Mouse (Mus musculus): ENCODE measurements around the gene Eif2b3. TPM values are rescaled to one million over a fixed set of nuclear protein-coding genes. Genes with fewer than 3 reads are reported as not detected.

The Eif2b3 gene
- polyA plus RNA-seq, 1 experiment, result 6.1 TPM

DNA sequence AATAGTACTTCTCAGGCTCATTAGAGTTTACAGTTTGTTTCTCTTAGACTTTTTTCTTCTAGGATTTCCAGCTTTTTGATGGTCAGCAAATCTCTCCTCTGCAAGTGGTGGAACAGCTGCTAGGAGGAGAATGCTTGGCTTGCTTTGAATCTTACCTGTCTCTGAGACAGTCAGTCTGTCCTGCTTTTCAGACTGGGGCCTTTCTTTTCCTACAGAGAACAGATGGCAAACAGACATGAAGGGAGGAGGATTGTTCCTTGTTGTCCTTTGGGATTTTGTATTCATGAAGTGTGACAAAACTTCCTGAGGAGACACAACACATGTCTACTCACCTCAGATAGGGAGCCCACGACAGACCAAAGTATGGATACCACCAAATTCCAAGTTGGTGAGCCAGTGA, 21.6 kb downstream of the Eif2b3 start:
- no peaks in the 10 kb centered on the region for H3K36me3 ChIP-seq (ENCODE audit: control insufficient read depth, insufficient read depth, low read length)
- no peak for TF ChIP-seq CTCF (IDR thresholded peaks at IDR 0.05; ENCODE audit: borderline replicate concordance, control insufficient read depth, extremely low read depth, insufficient read depth, low read length, poor library complexity)
- no peak for TF ChIP-seq POLR2A (IDR thresholded peaks at IDR 0.05; ENCODE audit: control insufficient read depth, extremely low read depth, insufficient read depth, low read length, poor library complexity)
- 84% methylated on average over 1 of the region's 1 CpGs for WGBS
- no peak overlapping the region for H3K27ac ChIP-seq (ENCODE audit: control insufficient read depth, insufficient read depth, low read length)
- no peak overlapping the region for H3K4me3 ChIP-seq (ENCODE audit: control insufficient read depth, insufficient read depth, low read length)
- H3K4me1 ChIP-seq (replicated peaks; ENCODE audit: control insufficient read depth, insufficient read depth, low read length), result no peaks in the 10 kb centered on the region
- no peaks in the 10 kb centered on the region for H3K27me3 ChIP-seq (ENCODE audit: control insufficient read depth, insufficient read depth, low read length)
- DNase-seq, result no peak

DNA sequence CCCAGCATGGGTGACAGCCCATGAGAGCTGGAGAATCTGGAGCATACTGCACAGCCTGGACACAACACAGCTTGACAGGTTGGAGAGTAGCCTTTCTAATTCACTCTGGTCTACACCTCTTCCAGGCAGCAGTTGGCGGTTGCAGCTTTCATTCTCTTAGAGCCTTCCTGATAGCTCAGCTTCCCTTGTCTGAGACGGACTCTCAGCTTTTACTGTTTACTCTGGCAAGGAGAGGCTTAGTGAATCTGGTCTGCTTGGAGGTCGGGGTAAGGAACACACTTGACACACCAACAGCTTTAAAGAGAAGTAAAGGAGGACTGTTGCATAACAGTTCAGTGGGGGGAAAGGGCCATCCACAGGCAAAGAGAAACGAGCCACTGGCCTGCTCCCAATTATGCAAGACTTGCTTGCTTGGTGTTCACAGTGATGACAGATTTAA, 22.1 kb downstream of the Eif2b3 start:
- Histone ChIP-seq H3K36me3 (ENCODE audit: control insufficient read depth, insufficient read depth, low read length) (no peaks in the 10 kb centered on the region), H3K27ac (ENCODE audit: control insufficient read depth, insufficient read depth, low read length) (no peak overlapping the region), H3K4me1 (replicated peaks; ENCODE audit: control insufficient read depth, insufficient read depth, low read length) (no peaks in the 10 kb centered on the region), H3K4me3 (ENCODE audit: control insufficient read depth, insufficient read depth, low read length) (no peak overlapping the region), H3K27me3 (ENCODE audit: control insufficient read depth, insufficient read depth, low read length) (no peaks in the 10 kb centered on the region)
- WGBS, result 74% methylated on average over 4 of the region's 4 CpGs
- TF ChIP-seq CTCF (IDR thresholded peaks at IDR 0.05; ENCODE audit: borderline replicate concordance, control insufficient read depth, extremely low read depth, insufficient read depth, low read length, poor library complexity) (no peak), POLR2A (IDR thresholded peaks at IDR 0.05; ENCODE audit: control insufficient read depth, extremely low read depth, insufficient read depth, low read length, poor library complexity) (no peak)
- DNase-seq, result no peak

DNA sequence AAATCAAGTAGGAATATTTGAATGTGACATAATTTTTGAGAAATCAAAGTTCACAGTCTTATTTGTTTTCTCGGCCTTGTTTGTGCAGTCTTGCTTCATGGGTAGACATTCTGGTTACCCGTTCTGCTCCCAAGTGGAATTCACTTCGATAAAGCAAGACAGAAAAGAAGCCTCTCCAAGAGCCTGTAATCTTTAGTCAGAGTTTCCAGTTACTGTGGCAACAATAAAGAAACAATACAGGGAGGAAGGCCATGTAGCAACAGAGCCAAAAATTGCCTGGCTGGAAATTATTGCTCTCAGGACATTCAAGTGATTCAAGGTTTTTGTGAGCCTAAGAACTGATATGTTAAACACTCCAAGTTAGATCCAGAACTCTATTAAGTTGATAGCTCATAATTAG, 29.6 kb downstream of the Eif2b3 start:
- Histone ChIP-seq H3K4me1 (replicated peaks; ENCODE audit: control insufficient read depth, insufficient read depth, low read length) (no peaks in the 10 kb centered on the region), H3K27me3 (ENCODE audit: control insufficient read depth, insufficient read depth, low read length) (no peaks in the 10 kb centered on the region), H3K27ac (ENCODE audit: control insufficient read depth, insufficient read depth, low read length) (no peak overlapping the region), H3K36me3 (ENCODE audit: control insufficient read depth, insufficient read depth, low read length) (no peaks in the 10 kb centered on the region), H3K4me3 (ENCODE audit: control insufficient read depth, insufficient read depth, low read length) (no peak overlapping the region)
- no peak for DNase-seq
- no peak for TF ChIP-seq POLR2A (IDR thresholded peaks at IDR 0.05; ENCODE audit: control insufficient read depth, extremely low read depth, insufficient read depth, low read length, poor library complexity)
- no peak for TF ChIP-seq CTCF (IDR thresholded peaks at IDR 0.05; ENCODE audit: borderline replicate concordance, control insufficient read depth, extremely low read depth, insufficient read depth, low read length, poor library complexity)
- 85% methylated on average over 3 of the region's 3 CpGs for WGBS

DNA sequence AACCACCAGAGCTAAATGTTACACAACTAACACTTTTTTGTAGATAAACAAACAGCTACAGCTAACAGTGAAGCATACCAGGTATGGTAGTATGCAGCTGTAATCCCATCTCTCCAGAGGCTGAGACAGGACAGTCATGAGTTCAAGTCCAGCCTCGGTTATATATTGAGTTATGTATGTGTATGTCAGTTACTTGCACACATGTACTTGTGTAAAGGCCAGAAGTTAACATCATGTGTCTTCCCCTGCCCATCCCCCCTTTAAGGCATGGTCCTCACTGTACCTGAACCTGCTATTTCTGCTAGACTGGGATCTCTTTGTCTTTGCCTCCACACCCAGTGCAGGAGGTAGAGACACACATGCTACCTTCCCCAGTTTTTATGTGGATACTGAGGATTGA, 30.3 kb downstream of the Eif2b3 start:
- Histone ChIP-seq H3K36me3 (ENCODE audit: control insufficient read depth, insufficient read depth, low read length) (no peaks in the 10 kb centered on the region), H3K4me3 (ENCODE audit: control insufficient read depth, insufficient read depth, low read length) (no peak overlapping the region), H3K27ac (ENCODE audit: control insufficient read depth, insufficient read depth, low read length) (no peak overlapping the region), H3K4me1 (replicated peaks; ENCODE audit: control insufficient read depth, insufficient read depth, low read length) (no peaks in the 10 kb centered on the region), H3K27me3 (ENCODE audit: control insufficient read depth, insufficient read depth, low read length) (no peaks in the 10 kb centered on the region)
- 94% methylated on average over 1 of the region's 1 CpGs for WGBS
- TF ChIP-seq CTCF (IDR thresholded peaks at IDR 0.05; ENCODE audit: borderline replicate concordance, control insufficient read depth, extremely low read depth, insufficient read depth, low read length, poor library complexity) (no peak), POLR2A (IDR thresholded peaks at IDR 0.05; ENCODE audit: control insufficient read depth, extremely low read depth, insufficient read depth, low read length, poor library complexity) (no peak)
- no peak for DNase-seq

DNA sequence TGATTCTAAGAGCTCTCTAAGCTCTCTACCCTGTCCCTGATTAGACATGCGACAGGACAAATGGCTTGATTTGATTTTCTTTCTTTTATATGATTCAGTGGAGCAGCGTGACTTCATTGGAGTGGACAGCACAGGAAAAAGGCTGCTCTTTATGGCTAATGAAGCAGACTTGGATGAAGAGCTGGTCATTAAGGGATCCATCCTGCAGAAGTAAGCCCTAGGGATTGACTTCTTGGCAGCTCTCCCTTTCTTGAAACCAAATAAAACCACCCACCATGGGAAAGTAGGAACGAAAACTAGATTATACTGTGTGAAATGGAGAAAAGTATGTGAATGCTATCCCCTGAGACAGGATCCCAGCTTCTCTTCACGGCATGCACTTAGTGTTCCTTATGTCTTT, 33.4 kb downstream of the Eif2b3 start:
- Histone ChIP-seq H3K27me3 (ENCODE audit: control insufficient read depth, insufficient read depth, low read length) (no peaks in the 10 kb centered on the region), H3K4me1 (replicated peaks; ENCODE audit: control insufficient read depth, insufficient read depth, low read length) (no peaks in the 10 kb centered on the region), H3K36me3 (ENCODE audit: control insufficient read depth, insufficient read depth, low read length) (no peaks in the 10 kb centered on the region), H3K27ac (ENCODE audit: control insufficient read depth, insufficient read depth, low read length) (no peak overlapping the region), H3K4me3 (ENCODE audit: control insufficient read depth, insufficient read depth, low read length) (no peak overlapping the region)
- WGBS, result 90% methylated on average over 4 of the region's 4 CpGs
- DNase-seq, result no peak
- TF ChIP-seq POLR2A (IDR thresholded peaks at IDR 0.05; ENCODE audit: control insufficient read depth, extremely low read depth, insufficient read depth, low read length, poor library complexity) (no peak), CTCF (IDR thresholded peaks at IDR 0.05; ENCODE audit: borderline replicate concordance, control insufficient read depth, extremely low read depth, insufficient read depth, low read length, poor library complexity) (no peak)

DNA sequence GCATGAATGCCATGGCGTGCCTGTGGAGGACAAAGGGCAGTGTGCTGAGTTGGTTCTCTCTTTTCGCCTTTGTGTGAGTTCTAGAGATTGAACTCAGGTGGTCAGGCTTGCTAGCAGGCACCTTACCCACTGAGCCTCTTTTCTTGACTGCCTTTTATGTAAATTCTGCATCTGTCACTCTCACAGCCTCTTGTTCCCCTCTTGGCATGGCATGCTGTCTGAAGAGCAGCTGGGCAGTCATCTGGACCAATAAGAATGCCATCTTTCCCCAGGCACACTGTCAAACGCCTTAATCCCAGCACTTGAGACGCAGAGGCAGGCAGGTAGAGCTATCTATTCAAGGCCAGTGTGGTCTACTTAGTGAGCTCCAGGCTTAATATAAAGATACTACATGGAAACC, 34.8 kb downstream of the Eif2b3 start:
- WGBS, result 96% methylated on average over 4 of the region's 4 CpGs

DNA sequence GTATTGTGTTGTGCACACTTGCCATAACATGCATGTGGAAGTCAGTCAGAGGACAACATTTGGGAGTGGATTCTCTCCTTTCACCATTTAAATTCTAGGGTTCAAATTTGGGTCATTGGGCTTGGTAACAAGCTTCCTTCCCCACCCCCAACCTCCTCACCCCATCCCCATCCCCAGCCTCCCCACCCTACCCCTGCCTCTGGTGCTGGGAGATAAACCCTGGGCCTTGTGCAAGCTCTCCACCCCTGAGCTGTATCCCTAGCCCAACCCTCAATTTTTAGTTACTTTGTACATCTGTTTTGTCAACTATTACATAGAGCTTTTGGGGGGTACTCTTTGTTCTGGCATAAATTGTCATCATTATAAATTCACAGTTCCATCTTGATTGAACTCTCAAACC, 36.9 kb downstream of the Eif2b3 start:
- no peak overlapping the region for H3K27ac ChIP-seq (ENCODE audit: control insufficient read depth, insufficient read depth, low read length)

More for the DNA sequence above, 34.8 kb downstream of the Eif2b3 start:
- Histone ChIP-seq H3K4me1 (replicated peaks; ENCODE audit: control insufficient read depth, insufficient read depth, low read length) (no peaks in the 10 kb centered on the region), H3K27ac (ENCODE audit: control insufficient read depth, insufficient read depth, low read length) (no peak overlapping the region), H3K27me3 (ENCODE audit: control insufficient read depth, insufficient read depth, low read length) (no peaks in the 10 kb centered on the region), H3K4me3 (ENCODE audit: control insufficient read depth, insufficient read depth, low read length) (no peak overlapping the region), H3K36me3 (ENCODE audit: control insufficient read depth, insufficient read depth, low read length) (no peaks in the 10 kb centered on the region)
- TF ChIP-seq CTCF (IDR thresholded peaks at IDR 0.05; ENCODE audit: borderline replicate concordance, control insufficient read depth, extremely low read depth, insufficient read depth, low read length, poor library complexity) (no peak), POLR2A (IDR thresholded peaks at IDR 0.05; ENCODE audit: control insufficient read depth, extremely low read depth, insufficient read depth, low read length, poor library complexity) (no peak)
- DNase-seq, result no peak

More for the DNA sequence above, 36.9 kb downstream of the Eif2b3 start:
- Histone ChIP-seq H3K27me3 (ENCODE audit: control insufficient read depth, insufficient read depth, low read length) (no peaks in the 10 kb centered on the region), H3K4me3 (ENCODE audit: control insufficient read depth, insufficient read depth, low read length) (no peak overlapping the region), H3K4me1 (replicated peaks; ENCODE audit: control insufficient read depth, insufficient read depth, low read length) (no peaks in the 10 kb centered on the region), H3K36me3 (ENCODE audit: control insufficient read depth, insufficient read depth, low read length) (no peaks in the 10 kb centered on the region)
- TF ChIP-seq POLR2A (IDR thresholded peaks at IDR 0.05; ENCODE audit: control insufficient read depth, extremely low read depth, insufficient read depth, low read length, poor library complexity), result no peak
- TF ChIP-seq CTCF (IDR thresholded peaks at IDR 0.05; ENCODE audit: borderline replicate concordance, control insufficient read depth, extremely low read depth, insufficient read depth, low read length, poor library complexity), result no peak
- DNase-seq, result no peak
